Mouse (Mus musculus): ENCODE measurements around the gene Arhgap27. TPM values are rescaled to one million over a fixed set of nuclear protein-coding genes. Genes with fewer than 3 reads are reported as not detected.
"Not testable (repeated sequence)": the region's sequence is repeated elsewhere in the genome, so short reads cannot be mapped to it uniquely, and the experiment has no call there.

Arhgap27 gene
- polyA plus RNA-seq (2015; fragmentation: Nextera tagmentation; extraction: Ambion mirVana) = 2.2 and 2.3 TPM in 2 replicates

- peak within 1 kb of the TSS; percentile 54 for H3K9ac ChIP-seq
- WGBS = 2% methylated on average over 35 of the region's 35 CpGs
Measured at GRCm38 (mm10) chr11:103363214-103364148, at the start of gene Arhgap27. TSS of gene Arhgap27 (minus strand) at chr11:103363692.

GRCm38 (mm10) chr11:103412950-103413423 lies 49.5 kb upstream of the Arhgap27 start:
- ATAC-seq = no peak
- peak overlapping the region; percentile 85 for H3K4me3 ChIP-seq
- 0 out of 2 replicates have a peak overlapping the region, but pooled peaks have one; percentile 14 for H3K27ac ChIP-seq
- WGBS = 2% methylated on average over 14 of the region's 14 CpGs
- peak overlapping the region; percentile 85 for H3K4me2 ChIP-seq
- H3K9me3 ChIP-seq (replicated peaks) = no peaks in the 10 kb centered on the region
- peaks cover 9% of the 10 kb centered on the region for H3K27me3 ChIP-seq
- H3K4me1 ChIP-seq = peaks cover 19% of the 10 kb centered on the region
- H3K9ac ChIP-seq = peak overlapping the region; percentile 90
- peaks cover 7% of the 10 kb centered on the region; the same call in 1 of the 2 replicates for H3K36me3 ChIP-seq (ENCODE audit: poor library complexity, severe bottlenecking)

More at GRCm38 (mm10) chr11:103363214-103364148, at the start of gene Arhgap27:
- Histone ChIP-seq H3K36me3 (ENCODE audit: poor library complexity, severe bottlenecking) (peaks cover 27% of the 10 kb centered on the region), H3K4me1 (peaks cover 41% of the 10 kb centered on the region), H3K4me2 (peak within 1 kb of the TSS; percentile 56), H3K27ac (peak within 1 kb of the TSS; percentile 19; the same call in 1 of the 2 replicates), H3K27me3 (peaks cover 73% of the 10 kb centered on the region), H3K9me3 (replicated peaks) (no peaks in the 10 kb centered on the region), H3K4me3 (peak within 1 kb of the TSS; percentile 34)
- ATAC-seq = no peak

GRCm38 (mm10) chr11:103411981-103412949 lies 48.8 kb upstream of the Arhgap27 start, which contains the start of gene Plekhm1:
TSS of gene Plekhm1 (minus strand) at chr11:103412687.
- H3K9me3 ChIP-seq (replicated peaks) = no peaks in the 10 kb centered on the region
- H3K27me3 ChIP-seq = peaks cover 9% of the 10 kb centered on the region
- peak; percentile 99 for ATAC-seq
- H3K4me1 ChIP-seq = peaks cover 19% of the 10 kb centered on the region
- H3K9ac ChIP-seq = peak within 1 kb of the TSS; percentile 90
- under 1% methylated on average over 67 of the region's 67 CpGs for WGBS
- peak within 1 kb of the TSS; percentile 85 for H3K4me3 ChIP-seq
- peak within 1 kb of the TSS; percentile 57; the same call in 1 of the 2 replicates for H3K27ac ChIP-seq
- H3K36me3 ChIP-seq (ENCODE audit: poor library complexity, severe bottlenecking) = peaks cover 7% of the 10 kb centered on the region; the same call in 1 of the 2 replicates
- H3K4me2 ChIP-seq = peak within 1 kb of the TSS; percentile 85

- Histone ChIP-seq H3K27me3 (peaks cover 9% of the 10 kb centered on the region), H3K27ac (no peak overlapping the region), H3K4me2 (peak overlapping the region; percentile 85), H3K9ac (no peak overlapping the region), H3K36me3 (ENCODE audit: poor library complexity, severe bottlenecking) (peaks cover 10% of the 10 kb centered on the region; the same call in 1 of the 2 replicates), H3K4me3 (peak overlapping the region; percentile 85; the same call in 1 of the 2 replicates), H3K9me3 (replicated peaks) (no peaks in the 10 kb centered on the region), H3K4me1 (peaks cover 19% of the 10 kb centered on the region)
- no peak for ATAC-seq
- WGBS = 71% methylated on average over 1 of the region's 1 CpGs
Measured at GRCm38 (mm10) chr11:103411301-103411700, 47.8 kb upstream of the Arhgap27 start.

GRCm38 (mm10) chr11:103408880-103409279 lies 45.4 kb upstream of the Arhgap27 start:
- Histone ChIP-seq H3K4me1 (peaks cover 19% of the 10 kb centered on the region), H3K4me2 (no peak overlapping the region), H3K9ac (no peak overlapping the region), H3K4me3 (no peak overlapping the region), H3K27ac (no peak overlapping the region), H3K9me3 (replicated peaks) (no peaks in the 10 kb centered on the region), H3K36me3 (ENCODE audit: poor library complexity, severe bottlenecking) (peaks cover 16% of the 10 kb centered on the region), H3K27me3 (no peaks in the 10 kb centered on the region)
- 92% methylated on average over 13 of the region's 13 CpGs for WGBS
- no peak for ATAC-seq

GRCm38 (mm10) chr11:103407136-103407535 lies 43.6 kb upstream of the Arhgap27 start:
- ATAC-seq; H3K4me2 ChIP-seq; H3K27me3 ChIP-seq; H3K4me3 ChIP-seq; H3K9ac ChIP-seq; H3K9me3 ChIP-seq (replicated peaks); H3K27ac ChIP-seq: not testable (repeated sequence)
- H3K36me3 ChIP-seq (ENCODE audit: poor library complexity, severe bottlenecking) = peaks cover 33% of the 10 kb centered on the region
- peaks cover 14% of the 10 kb centered on the region for H3K4me1 ChIP-seq
- WGBS = 37% methylated on average over 5 of the region's 5 CpGs

GRCm38 (mm10) chr11:103406551-103406950 lies 43.1 kb upstream of the Arhgap27 start:
- Histone ChIP-seq H3K4me2 (no peak overlapping the region), H3K36me3 (ENCODE audit: poor library complexity, severe bottlenecking) (peaks cover 37% of the 10 kb centered on the region), H3K4me1 (peaks cover 8% of the 10 kb centered on the region), H3K9ac (no peak overlapping the region), H3K27me3 (no peaks in the 10 kb centered on the region), H3K27ac (no peak overlapping the region), H3K4me3 (no peak overlapping the region), H3K9me3 (replicated peaks) (no peaks in the 10 kb centered on the region)
- ATAC-seq = no peak
- WGBS = 76% methylated on average over 7 of the region's 7 CpGs

- Histone ChIP-seq H3K36me3 (ENCODE audit: poor library complexity, severe bottlenecking) (peaks cover 37% of the 10 kb centered on the region), H3K4me1 (peaks cover under 1% of the 10 kb centered on the region), H3K9ac (no peak overlapping the region), H3K27me3 (no peaks in the 10 kb centered on the region), H3K9me3 (replicated peaks) (no peaks in the 10 kb centered on the region), H3K4me3 (no peak overlapping the region), H3K4me2 (no peak overlapping the region), H3K27ac (no peak overlapping the region)
- 89% methylated on average over 1 of the region's 1 CpGs for WGBS
- ATAC-seq = no peak
Measured at GRCm38 (mm10) chr11:103405814-103406213, 42.3 kb upstream of the Arhgap27 start.

GRCm38 (mm10) chr11:103404618-103405017 lies 41.1 kb upstream of the Arhgap27 start:
- peaks cover 37% of the 10 kb centered on the region for H3K36me3 ChIP-seq (ENCODE audit: poor library complexity, severe bottlenecking)
- no peaks in the 10 kb centered on the region; the same call in 1 of the 2 replicates for H3K4me1 ChIP-seq
- no peak overlapping the region for H3K4me3 ChIP-seq
- H3K27me3 ChIP-seq = no peaks in the 10 kb centered on the region
- no peak overlapping the region for H3K9ac ChIP-seq
- no peak overlapping the region for H3K4me2 ChIP-seq
- no peaks in the 10 kb centered on the region for H3K9me3 ChIP-seq (replicated peaks)
- no peak overlapping the region for H3K27ac ChIP-seq
- no peak for ATAC-seq

- Histone ChIP-seq H3K4me2 (no peak overlapping the region), H3K4me1 (no peaks in the 10 kb centered on the region; the same call in 1 of the 2 replicates), H3K36me3 (ENCODE audit: poor library complexity, severe bottlenecking) (peaks cover 33% of the 10 kb centered on the region), H3K9ac (no peak overlapping the region), H3K27me3 (no peaks in the 10 kb centered on the region), H3K27ac (no peak overlapping the region), H3K9me3 (replicated peaks) (no peaks in the 10 kb centered on the region), H3K4me3 (no peak overlapping the region)
- 71% methylated on average over 4 of the region's 4 CpGs for whole genome bisulfite sequencing
- ATAC-seq = no peak
Measured at GRCm38 (mm10) chr11:103403776-103404175, 40.3 kb upstream of the Arhgap27 start.

GRCm38 (mm10) chr11:103402738-103403137 lies 39.2 kb upstream of the Arhgap27 start:
- no peak overlapping the region for H3K9ac ChIP-seq
- 92% methylated on average over 5 of the region's 5 CpGs for WGBS
- no peaks in the 10 kb centered on the region for H3K9me3 ChIP-seq (replicated peaks)
- ATAC-seq = no peak
- H3K36me3 ChIP-seq (ENCODE audit: poor library complexity, severe bottlenecking) = peaks cover 30% of the 10 kb centered on the region; the same call in 1 of the 2 replicates
- H3K4me1 ChIP-seq = no peaks in the 10 kb centered on the region; the same call in 1 of the 2 replicates
- no peak overlapping the region for H3K4me3 ChIP-seq
- no peak overlapping the region for H3K4me2 ChIP-seq
- no peaks in the 10 kb centered on the region for H3K27me3 ChIP-seq
- no peak overlapping the region for H3K27ac ChIP-seq
